Mouse (Mus musculus) adrenal gland, adult 18-20 months (tissue): ENCODE results near the gene Gm43638. TPM values are rescaled to one million over a fixed set of nuclear protein-coding genes. Genes with fewer than 3 reads are reported as not detected.
"Not testable (repeated sequence)": the region's sequence is repeated elsewhere in the genome, so short reads cannot be mapped to it uniquely, and the experiment has no call there.

Experiments used
- DNase-seq, 2 experiments: peaks; one replicate each; pipeline ENCODE4 v3.0.0; 2021 to 2022; ENCODE audit warnings: low spot score in 2 of 2
- long read RNA-seq, 2 experiments: library from polyadenylated mRNA; stranded (forward); transcript quantifications; one replicate each; pipeline ENCODE4 v2.0.0; 2021
- total RNA-seq, 2 experiments: library from RNA; stranded (reverse); gene quantifications; 1 replicate in 1 of 2; 2 replicates in 1 of 2; pipeline ENCODE4 v1.2.3; 2021

Gene Gm43638
- not detected for total RNA-seq
- long read RNA-seq, experiment 1 = 0 reads
- long read RNA-seq, experiment 2 = 0 reads

- DNase-seq = not testable (repeated sequence)
These were observed at the start of gene Gm43638 for GRCm38 (mm10) chr5:87486706-87487105. TSS of gene Gm43638 (minus strand) at chr5:87486806.

- DNase-seq = no peak
These were observed 49.5 kb upstream of the Gm43638 start for GRCm38 (mm10) chr5:87535994-87536644.

- no peak for DNase-seq
These were observed 45.7 kb upstream of the Gm43638 start for GRCm38 (mm10) chr5:87532288-87532687.

GRCm38 (mm10) chr5:87523561-87523960 is 37.0 kb upstream of the Gm43638 start:
- DNase-seq = not testable (repeated sequence)

- DNase-seq = no peak
These were observed 19.3 kb upstream of the Gm43638 start for GRCm38 (mm10) chr5:87505776-87506458.

- DNase-seq = no peak
These were observed 16.1 kb upstream of the Gm43638 start for GRCm38 (mm10) chr5:87502687-87503086.

GRCm38 (mm10) chr5:87499341-87499740 is 12.7 kb upstream of the Gm43638 start:
- no peak for DNase-seq

GRCm38 (mm10) chr5:87498936-87499335 is 12.3 kb upstream of the Gm43638 start:
- no peak for DNase-seq

GRCm38 (mm10) chr5:87490771-87491170 is 4.2 kb upstream of the Gm43638 start, which contains the start of gene Ugt2a1:
TSS of gene Ugt2a1 (minus strand) at chr5:87490871.
- no peak for DNase-seq

GRCm38 (mm10) chr5:87482160-87482559 is 4.4 kb downstream of the Gm43638 start, which contains the start of gene Ugt2a2:
TSS of gene Ugt2a2 (minus strand) at chr5:87482260.
- no peak for DNase-seq

GRCm38 (mm10) chr5:87458810-87459209 is 27.8 kb downstream of the Gm43638 start:
- no peak for DNase-seq

GRCm38 (mm10) chr5:87457701-87458100 is 28.9 kb downstream of the Gm43638 start:
- DNase-seq = no peak

- DNase-seq = no peak
These were observed 30.3 kb downstream of the Gm43638 start for GRCm38 (mm10) chr5:87456216-87456850.

GRCm38 (mm10) chr5:87455519-87455918 is 31.1 kb downstream of the Gm43638 start:
- DNase-seq = no peak

GRCm38 (mm10) chr5:87452514-87452913 is 34.1 kb downstream of the Gm43638 start:
- DNase-seq = not testable (repeated sequence)

GRCm38 (mm10) chr5:87436264-87436663 is 50.3 kb downstream of the Gm43638 start:
- no peak for DNase-seq

- DNase-seq = no peak
These were observed 60.9 kb downstream of the Gm43638 start for GRCm38 (mm10) chr5:87425676-87426075.

- DNase-seq = not testable (repeated sequence)
These were observed 62.6 kb downstream of the Gm43638 start, which contains the start of gene Ugt2b38 for GRCm38 (mm10) chr5:87424041-87424440. TSS of gene Ugt2b38 (minus strand) at chr5:87424203.
